Mouse (Mus musculus): ENCODE measurements around the gene Opcml. TPM values are rescaled to one million over a fixed set of nuclear protein-coding genes. Genes with fewer than 3 reads are reported as not detected.

Opcml gene
- polyA plus RNA-seq, 1 experiment: 0.20 TPM

- no peak for DNase-seq (ENCODE audit: low read depth)
Observed at GRCm38 (mm10) chr9:28533191-28533590, 742.6 kb downstream of the Opcml start.

GRCm38 (mm10) chr9:28535006-28535405 lies 744.4 kb downstream of the Opcml start:
- DNase-seq (ENCODE audit: low read depth): no peak

GRCm38 (mm10) chr9:28536637-28537036 lies 746.1 kb downstream of the Opcml start:
- DNase-seq (ENCODE audit: low read depth): peak; percentile 20

GRCm38 (mm10) chr9:28548189-28548588 lies 757.6 kb downstream of the Opcml start:
- no peak for DNase-seq (ENCODE audit: low read depth)

GRCm38 (mm10) chr9:28552387-28553182 lies 762.0 kb downstream of the Opcml start:
- DNase-seq (ENCODE audit: low read depth): no peak

GRCm38 (mm10) chr9:28558628-28559027 lies 768.1 kb downstream of the Opcml start:
- no peak for DNase-seq (ENCODE audit: low read depth)

- DNase-seq (ENCODE audit: low read depth): no peak
Observed at GRCm38 (mm10) chr9:28561761-28562160, 771.2 kb downstream of the Opcml start.

GRCm38 (mm10) chr9:28563066-28563683 lies 772.6 kb downstream of the Opcml start:
- no peak for DNase-seq (ENCODE audit: low read depth)

- peak; percentile 17 for DNase-seq (ENCODE audit: low read depth)
Observed at GRCm38 (mm10) chr9:28569041-28569522, 778.5 kb downstream of the Opcml start.

GRCm38 (mm10) chr9:28569776-28570175 lies 779.2 kb downstream of the Opcml start:
- DNase-seq (ENCODE audit: low read depth): no peak

GRCm38 (mm10) chr9:28571682-28572081 lies 781.1 kb downstream of the Opcml start:
- DNase-seq (ENCODE audit: low read depth): no peak

- DNase-seq (ENCODE audit: low read depth): no peak
Observed at GRCm38 (mm10) chr9:28572136-28572774, 781.7 kb downstream of the Opcml start.

- DNase-seq (ENCODE audit: low read depth): no peak
Observed at GRCm38 (mm10) chr9:28578730-28579129, 788.2 kb downstream of the Opcml start.

- DNase-seq (ENCODE audit: low read depth): no peak
Observed at GRCm38 (mm10) chr9:28587253-28587652, 796.7 kb downstream of the Opcml start.

GRCm38 (mm10) chr9:28587857-28588388 lies 797.3 kb downstream of the Opcml start:
- no peak for DNase-seq (ENCODE audit: low read depth)

GRCm38 (mm10) chr9:28588488-28588887 lies 797.9 kb downstream of the Opcml start:
- no peak for DNase-seq (ENCODE audit: low read depth)

- no peak for DNase-seq (ENCODE audit: low read depth)
Observed at GRCm38 (mm10) chr9:28592208-28592607, 801.6 kb downstream of the Opcml start.

GRCm38 (mm10) chr9:28595062-28595461 lies 804.5 kb downstream of the Opcml start:
- no peak for DNase-seq (ENCODE audit: low read depth)

GRCm38 (mm10) chr9:28605561-28605960 lies 815.0 kb downstream of the Opcml start:
- DNase-seq (ENCODE audit: low read depth): no peak

GRCm38 (mm10) chr9:28613683-28614620 lies 823.4 kb downstream of the Opcml start:
- no peak for DNase-seq (ENCODE audit: low read depth)

GRCm38 (mm10) chr9:28615447-28615846 lies 824.9 kb downstream of the Opcml start:
- no peak for DNase-seq (ENCODE audit: low read depth)

Measured in gonadal fat pad, adult 2 months (tissue).